Mouse (Mus musculus): ENCODE results near the gene Ppm1b. TPM values are rescaled to one million over a fixed set of nuclear protein-coding genes. Genes with fewer than 3 reads are reported as not detected.
"Not testable (repeated sequence)": the region's sequence is repeated elsewhere in the genome, so short reads cannot be mapped to it uniquely, and the experiment has no call there.

Gene Ppm1b
- polyA plus RNA-seq (2016; fragmentation: Nextera tagmentation; extraction: Ambion mirVana), result 106 and 108 TPM in 2 replicates

- WGBS, result 32% methylated on average over 9 of the region's 9 CpGs
- Histone ChIP-seq H3K4me2 (peak within 1 kb of the TSS; percentile 67), H3K9me3 (no peaks in the 10 kb centered on the region), H3K9ac (peak within 1 kb of the TSS; percentile 53), H3K4me3 (replicated peaks) (peak within 1 kb of the TSS; percentile 99), H3K36me3 (replicated peaks) (no peaks in the 10 kb centered on the region), H3K4me1 (peaks cover 28% of the 10 kb centered on the region), H3K27ac (peak within 1 kb of the TSS; percentile 96), H3K27me3 (no peaks in the 10 kb centered on the region)
- no peak for ATAC-seq (ENCODE audit: low FRiP score)
Measured at GRCm38 (mm10) chr17:84956441-84956840, at the start of gene Ppm1b. Gene Ppm1b, plus strand, starts transcription at chr17:84956741.

- no peaks in the 10 kb centered on the region for H3K4me1 ChIP-seq
- no peaks in the 10 kb centered on the region for H3K9me3 ChIP-seq
- no peak overlapping the region for H3K4me3 ChIP-seq (replicated peaks)
- no peak overlapping the region for H3K9ac ChIP-seq
- ATAC-seq (ENCODE audit: low FRiP score), result no peak
- H3K27ac ChIP-seq, result no peak overlapping the region
- WGBS, result 91% methylated on average over 19 of the region's 19 CpGs
- no peaks in the 10 kb centered on the region for H3K36me3 ChIP-seq (replicated peaks)
- H3K27me3 ChIP-seq, result no peaks in the 10 kb centered on the region
- no peak overlapping the region for H3K4me2 ChIP-seq
Measured at GRCm38 (mm10) chr17:84921666-84922376, 34.7 kb upstream of the Ppm1b start.

GRCm38 (mm10) chr17:84924779-84925178 lies 31.8 kb upstream of the Ppm1b start:
- Histone ChIP-seq H3K9me3 (no peaks in the 10 kb centered on the region), H3K4me2 (no peak overlapping the region), H3K9ac (no peak overlapping the region), H3K36me3 (replicated peaks) (no peaks in the 10 kb centered on the region), H3K4me3 (replicated peaks) (no peak overlapping the region), H3K27ac (no peak overlapping the region), H3K4me1 (no peaks in the 10 kb centered on the region), H3K27me3 (no peaks in the 10 kb centered on the region)
- WGBS, result 93% methylated on average over 5 of the region's 5 CpGs
- no peak for ATAC-seq (ENCODE audit: low FRiP score)

GRCm38 (mm10) chr17:84926233-84926632 lies 30.3 kb upstream of the Ppm1b start:
- Histone ChIP-seq H3K4me2 (no peak overlapping the region), H3K4me1 (no peaks in the 10 kb centered on the region), H3K9ac (no peak overlapping the region), H3K9me3 (no peaks in the 10 kb centered on the region), H3K27ac (no peak overlapping the region), H3K4me3 (replicated peaks) (no peak overlapping the region), H3K27me3 (no peaks in the 10 kb centered on the region), H3K36me3 (replicated peaks) (no peaks in the 10 kb centered on the region)
- no peak for ATAC-seq (ENCODE audit: low FRiP score)
- 36% methylated on average over 5 of the region's 5 CpGs for WGBS

- Histone ChIP-seq H3K36me3 (replicated peaks) (no peaks in the 10 kb centered on the region), H3K4me1 (no peaks in the 10 kb centered on the region), H3K27ac (no peak overlapping the region), H3K27me3 (no peaks in the 10 kb centered on the region), H3K4me3 (replicated peaks) (no peak overlapping the region), H3K4me2 (no peak overlapping the region), H3K9ac (no peak overlapping the region), H3K9me3 (no peaks in the 10 kb centered on the region)
- no peak for ATAC-seq (ENCODE audit: low FRiP score)
- 82% methylated on average over 5 of the region's 5 CpGs for WGBS
Measured at GRCm38 (mm10) chr17:84927580-84927979, 29.0 kb upstream of the Ppm1b start.

GRCm38 (mm10) chr17:84932943-84933342 lies 23.6 kb upstream of the Ppm1b start:
- H3K27me3 ChIP-seq, result no peaks in the 10 kb centered on the region
- no peaks in the 10 kb centered on the region for H3K9me3 ChIP-seq
- H3K9ac ChIP-seq, result no peak overlapping the region
- no peaks in the 10 kb centered on the region for H3K36me3 ChIP-seq (replicated peaks)
- no peak overlapping the region for H3K4me3 ChIP-seq (replicated peaks)
- no peak for ATAC-seq (ENCODE audit: low FRiP score)
- no peak overlapping the region for H3K4me2 ChIP-seq
- H3K27ac ChIP-seq, result no peak overlapping the region
- no peaks in the 10 kb centered on the region for H3K4me1 ChIP-seq
- WGBS, result 96% methylated on average over 7 of the region's 7 CpGs

GRCm38 (mm10) chr17:84933968-84934367 lies 22.6 kb upstream of the Ppm1b start:
- Histone ChIP-seq H3K27ac (no peak overlapping the region), H3K4me3 (replicated peaks) (no peak overlapping the region), H3K36me3 (replicated peaks) (no peaks in the 10 kb centered on the region), H3K27me3 (no peaks in the 10 kb centered on the region), H3K4me1 (no peaks in the 10 kb centered on the region), H3K4me2 (no peak overlapping the region), H3K9me3 (no peaks in the 10 kb centered on the region), H3K9ac (no peak overlapping the region)
- WGBS, result 54% methylated on average over 5 of the region's 5 CpGs
- ATAC-seq (ENCODE audit: low FRiP score), result no peak

- not testable (repeated sequence) for ATAC-seq (ENCODE audit: low FRiP score); H3K9ac ChIP-seq; H3K9me3 ChIP-seq; H3K27ac ChIP-seq; H3K4me2 ChIP-seq; H3K4me1 ChIP-seq; H3K36me3 ChIP-seq (replicated peaks); H3K4me3 ChIP-seq (replicated peaks); H3K27me3 ChIP-seq
- 72% methylated on average over 4 of the region's 4 CpGs for WGBS
Measured at GRCm38 (mm10) chr17:84935620-84936019, 20.9 kb upstream of the Ppm1b start.

GRCm38 (mm10) chr17:84936301-84936700 lies 20.2 kb upstream of the Ppm1b start:
- Histone ChIP-seq H3K27me3 (no peaks in the 10 kb centered on the region), H3K9me3 (no peaks in the 10 kb centered on the region), H3K36me3 (replicated peaks) (no peaks in the 10 kb centered on the region), H3K4me3 (replicated peaks) (no peak overlapping the region), H3K4me1 (no peaks in the 10 kb centered on the region), H3K4me2 (no peak overlapping the region), H3K27ac (no peak overlapping the region), H3K9ac (no peak overlapping the region)
- 59% methylated on average over 9 of the region's 9 CpGs for WGBS
- no peak for ATAC-seq (ENCODE audit: low FRiP score)

- no peaks in the 10 kb centered on the region for H3K27me3 ChIP-seq
- H3K9me3 ChIP-seq, result no peaks in the 10 kb centered on the region
- no peaks in the 10 kb centered on the region for H3K36me3 ChIP-seq (replicated peaks)
- no peak overlapping the region for H3K4me3 ChIP-seq (replicated peaks)
- H3K27ac ChIP-seq, result no peak overlapping the region
- WGBS, result 94% methylated on average over 5 of the region's 5 CpGs
- H3K9ac ChIP-seq, result no peak overlapping the region
- no peak overlapping the region for H3K4me2 ChIP-seq
- ATAC-seq (ENCODE audit: low FRiP score), result no peak
- no peaks in the 10 kb centered on the region for H3K4me1 ChIP-seq
Measured at GRCm38 (mm10) chr17:84936809-84937208, 19.7 kb upstream of the Ppm1b start.

GRCm38 (mm10) chr17:84937220-84937619 lies 19.3 kb upstream of the Ppm1b start:
- Histone ChIP-seq H3K4me2 (no peak overlapping the region), H3K4me1 (no peaks in the 10 kb centered on the region), H3K36me3 (replicated peaks) (no peaks in the 10 kb centered on the region), H3K27me3 (no peaks in the 10 kb centered on the region), H3K4me3 (replicated peaks) (no peak overlapping the region), H3K9me3 (no peaks in the 10 kb centered on the region), H3K9ac (no peak overlapping the region), H3K27ac (no peak overlapping the region)
- WGBS, result 93% methylated on average over 7 of the region's 7 CpGs
- ATAC-seq (ENCODE audit: low FRiP score), result no peak

- H3K9me3 ChIP-seq, result no peaks in the 10 kb centered on the region
- no peak for ATAC-seq (ENCODE audit: low FRiP score)
- H3K27me3 ChIP-seq, result no peaks in the 10 kb centered on the region
- no peaks in the 10 kb centered on the region for H3K4me1 ChIP-seq
- H3K9ac ChIP-seq, result no peak overlapping the region
- no peak overlapping the region for H3K4me2 ChIP-seq
- 89% methylated on average over 4 of the region's 4 CpGs for WGBS
- H3K27ac ChIP-seq, result no peak overlapping the region
- H3K4me3 ChIP-seq (replicated peaks), result no peak overlapping the region
- no peaks in the 10 kb centered on the region for H3K36me3 ChIP-seq (replicated peaks)
Measured at GRCm38 (mm10) chr17:84938215-84938614, 18.3 kb upstream of the Ppm1b start.

- Histone ChIP-seq H3K4me3 (replicated peaks) (no peak overlapping the region), H3K9ac (no peak overlapping the region), H3K4me1 (no peaks in the 10 kb centered on the region), H3K27ac (no peak overlapping the region), H3K4me2 (no peak overlapping the region), H3K9me3 (no peaks in the 10 kb centered on the region), H3K36me3 (replicated peaks) (no peaks in the 10 kb centered on the region), H3K27me3 (no peaks in the 10 kb centered on the region)
- ATAC-seq (ENCODE audit: low FRiP score), result no peak
- WGBS, result 90% methylated on average over 9 of the region's 9 CpGs
Measured at GRCm38 (mm10) chr17:84940017-84940731, 16.4 kb upstream of the Ppm1b start.

All from forebrain, embryonic 12.5 days (tissue).